Mouse (Mus musculus): Measurements from ENCODE around the gene Mllt1.

GRCm38 (mm10) chr17:56907096-56907495, 28.1 kb downstream of the Mllt1 start:
- TF ChIP-seq CTCF (IDR thresholded peaks at IDR 0.05; ENCODE audit: low read depth) (0 out of 2 replicates have a peak, but pooled peaks have one; percentile 17), EP300 (optimal IDR thresholded peaks at IDR 0.05) (no peak)

All from stomach, postnatal 0 days (tissue).